Mouse (Mus musculus) E14TG2a.4 (cell line): Measurements from ENCODE around the gene Map3k6.

Source experiments
- CTCF ChIP-seq: conservative IDR thresholded peaks from 2 replicates; pipeline ENCODE4 v1.5.1; 2014; ENCODE audit warnings: low read length
- NANOG ChIP-seq: IDR thresholded peaks from 2 replicates; pipeline ENCODE4 v1.6.1; 2014; ENCODE audit warnings: borderline replicate concordance, low read length, mixed read lengths
- POU5F1 ChIP-seq: IDR thresholded peaks from 2 replicates; pipeline ENCODE4 v1.6.1; 2014; ENCODE audit warnings: low read length, borderline replicate concordance

- TF ChIP-seq NANOG (no peak), CTCF (no peak), POU5F1 (no peak)
Observed at GRCm38 (mm10) chr4:133247072-133247471, 6.5 kb downstream of the Map3k6 start.
